Mouse (Mus musculus) central nervous system, embryonic 14 days (tissue): ENCODE results near the gene Plagl2. TPM values are rescaled to one million over a fixed set of nuclear protein-coding genes. Genes with fewer than 3 reads are reported as not detected.

Source experiments
- polyA plus RNA-seq: library from polyadenylated mRNA; depleted of rRNA; stranded (reverse); fragments of >200 nt; gene quantifications from 2 replicates; pipeline ENCODE4 v1.2.3, GENCODE M21; 2012; rRNA removed

The Plagl2 gene
- 12.5 and 12.6 TPM in 2 replicates for polyA plus RNA-seq

GRCm38 (mm10) chr2:153241250-153242014 lies at the start of gene Plagl2, which contains the start of gene Pofut1:
Gene Plagl2 (minus strand): TSS chr2:153241426.
Gene Pofut1 (plus strand): TSS chr2:153241533.

DNA sequence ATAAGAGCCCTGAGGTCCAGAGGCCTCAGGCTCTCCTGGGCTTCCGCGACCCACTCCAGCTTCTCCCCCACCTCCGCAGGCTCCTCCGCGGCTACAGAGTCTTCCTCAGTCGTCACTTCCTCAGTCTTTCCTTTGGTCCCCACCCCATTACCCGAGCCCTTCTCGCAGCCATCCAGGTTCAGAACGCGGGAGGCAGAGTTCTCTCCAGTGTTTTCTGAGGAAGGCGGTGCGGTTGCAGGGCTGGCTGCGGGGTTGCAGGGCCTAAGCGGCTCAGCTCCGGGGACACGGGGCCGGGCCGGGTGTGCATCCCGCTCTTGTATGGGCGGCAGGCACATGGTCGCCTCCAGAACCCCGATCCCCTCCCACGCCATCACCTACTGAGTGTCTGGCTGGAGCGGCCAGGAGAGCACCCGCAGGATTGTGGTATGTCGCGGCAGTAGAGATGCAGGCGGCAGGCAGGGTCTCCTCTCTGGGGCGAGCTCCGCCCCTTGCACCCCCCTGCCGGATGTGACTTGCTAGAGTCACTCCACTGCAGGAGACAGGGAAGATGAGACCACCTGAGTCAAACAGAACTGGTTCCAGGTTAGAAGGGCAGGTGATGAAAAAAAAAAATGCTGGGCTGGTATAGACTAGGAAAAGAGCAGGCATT lies 16.2 kb downstream of the Plagl2 start, which contains the start of gene Tspyl3:
Tspyl3 (minus strand) TSS at position 496 of the 649 bp plus-strand sequence.

Other genes starting within 250 kb of the Plagl2 start
- 134 and 148 TPM in 2 replicates for gene Pdrg1, start 226.0 kb downstream of the Plagl2 start, polyA plus RNA-seq
- 9.0 and 10.0 TPM in 2 replicates for gene Xkr7, start 209.6 kb downstream of the Plagl2 start, polyA plus RNA-seq
- gene Ccm2l, start 175.5 kb downstream of the Plagl2 start, polyA plus RNA-seq: 8.8 and 9.1 TPM in 2 replicates
- gene Hck, start 133.0 kb downstream of the Plagl2 start, polyA plus RNA-seq: 2.2 and 3.8 TPM in 2 replicates
- gene Tm9sf4, start 80.1 kb downstream of the Plagl2 start, polyA plus RNA-seq: 56.4 and 64.6 TPM in 2 replicates
- gene Tspyl3, start 16.0 kb downstream of the Plagl2 start, polyA plus RNA-seq: 22.8 and 24.6 TPM in 2 replicates
- gene Pofut1, start 107 bp upstream of the Plagl2 start, polyA plus RNA-seq: 21.9 and 22.8 TPM in 2 replicates
- gene Kif3b, start 50.0 kb upstream of the Plagl2 start, polyA plus RNA-seq: 30.4 and 31.1 TPM in 2 replicates
- gene Asxl1, start 104.4 kb upstream of the Plagl2 start, polyA plus RNA-seq: 29.3 and 30.0 TPM in 2 replicates